Mouse (Mus musculus) embryonic facial prominence, embryonic 10.5 days (tissue): ENCODE measurements at regions not wholly inside any gene's neighbourhood (a gene's known extent, or its start where the extent isn't known, plus 50 kb on each side); places are given as distances from the start of the nearest gene placed in this dataset.
"Not testable (repeated sequence)": the region's sequence is repeated elsewhere in the genome, so short reads cannot be mapped to it uniquely, and the experiment has no call there.

Source experiments
- DNase-seq: peaks from one replicate; pipeline ENCODE4 v3.0.0-alpha.2; 2017; ENCODE audit warnings: low spot score
- H3K27ac ChIP-seq: fragments of 300-500 bp; sonication (generic); replicated peaks from 2 replicates; pipeline ENCODE4 v1.5.1; 2016; ENCODE audit warnings: mild to moderate bottlenecking
- H3K27me3 ChIP-seq: fragments of 300-500 bp; sonication (generic); replicated peaks from 2 replicates; pipeline ENCODE4 v1.6.1; 2016; ENCODE audit warnings: low read depth, mild to moderate bottlenecking; ENCODE audit not compliant: poor library complexity, severe bottlenecking
- H3K36me3 ChIP-seq: fragments of 300-500 bp; sonication (generic); replicated peaks from 2 replicates; pipeline ENCODE4 v1.6.1; 2016; ENCODE audit warnings: mild to moderate bottlenecking, moderate library complexity
- H3K4me1 ChIP-seq: fragments of 300-500 bp; sonication (generic); 2 replicates; pipeline ENCODE4 v1.6.1; 2016
- H3K4me3 ChIP-seq: fragments of 300-500 bp; sonication (generic); 2 replicates; pipeline ENCODE4 v1.5.1; 2016; ENCODE audit warnings: mild to moderate bottlenecking, moderate library complexity
- H3K9me3 ChIP-seq: fragments of 300-500 bp; sonication (generic); 2 replicates; pipeline ENCODE4 v1.6.1; 2016; ENCODE audit warnings: mild to moderate bottlenecking
- WGBS: fragments of 180-500 bp; shearing (Covaris S2); methylation state at CpG from one replicate; pipeline ENCODE4 v1.1.7; 2016; 5-methylcytosine and 5-hydroxymethylcytosine counted together

- peak; percentile 8 for DNase-seq
- Histone ChIP-seq H3K27ac (peak overlapping the region; percentile 82), H3K9me3 (no peaks in the 10 kb centered on the region), H3K36me3 (no peaks in the 10 kb centered on the region), H3K4me3 (no peak overlapping the region), H3K27me3 (0 out of 2 replicates have a peak, but pooled peaks cover 15% of the 10 kb centered on the region), H3K4me1 (peaks cover 31% of the 10 kb centered on the region)
- WGBS = 85% methylated on average over 3 of the region's 3 CpGs
These were observed 59.5 kb downstream of the Tex35 start for GRCm38 (mm10) chr1:157048996-157049395.

- H3K27ac ChIP-seq = peak overlapping the region; percentile 82
- peak; percentile 80 for DNase-seq
- 14% methylated on average over 11 of the region's 11 CpGs for WGBS
- H3K4me3 ChIP-seq = 0 out of 2 replicates have a peak overlapping the region, but pooled peaks have one; percentile 19
- 0 out of 2 replicates have a peak, but pooled peaks cover 15% of the 10 kb centered on the region for H3K27me3 ChIP-seq
- no peaks in the 10 kb centered on the region for H3K36me3 ChIP-seq
- peaks cover 30% of the 10 kb centered on the region for H3K4me1 ChIP-seq
- H3K9me3 ChIP-seq = no peaks in the 10 kb centered on the region
These were observed 60.1 kb downstream of the Tex35 start for GRCm38 (mm10) chr1:157048201-157048923.

- WGBS = 53% methylated on average over 4 of the region's 4 CpGs
- Histone ChIP-seq H3K27ac (peak overlapping the region; percentile 82), H3K4me3 (no peak overlapping the region), H3K27me3 (0 out of 2 replicates have a peak, but pooled peaks cover 15% of the 10 kb centered on the region), H3K36me3 (no peaks in the 10 kb centered on the region), H3K9me3 (no peaks in the 10 kb centered on the region), H3K4me1 (peaks cover 30% of the 10 kb centered on the region)
- DNase-seq = peak; percentile 59
These were observed 60.7 kb downstream of the Tex35 start for GRCm38 (mm10) chr1:157047751-157048200.

- no peaks in the 10 kb centered on the region for H3K36me3 ChIP-seq
- H3K9me3 ChIP-seq = no peaks in the 10 kb centered on the region
- no peak overlapping the region for H3K27ac ChIP-seq
- peaks cover 30% of the 10 kb centered on the region for H3K4me1 ChIP-seq
- no peak overlapping the region for H3K4me3 ChIP-seq
- DNase-seq = no peak
- 0 out of 2 replicates have a peak, but pooled peaks cover 15% of the 10 kb centered on the region for H3K27me3 ChIP-seq
- WGBS = 80% methylated on average over 4 of the region's 4 CpGs
These were observed 61.7 kb downstream of the Tex35 start for GRCm38 (mm10) chr1:157046760-157047182.

- no peak for DNase-seq
- Histone ChIP-seq H3K27me3 (0 out of 2 replicates have a peak, but pooled peaks cover 3% of the 10 kb centered on the region), H3K36me3 (no peaks in the 10 kb centered on the region), H3K4me1 (peaks cover 44% of the 10 kb centered on the region), H3K27ac (peak overlapping the region; percentile 78), H3K9me3 (no peaks in the 10 kb centered on the region), H3K4me3 (no peak overlapping the region)
- WGBS = 22% methylated on average over 4 of the region's 4 CpGs
These were observed 68.7 kb downstream of the Tex35 start for GRCm38 (mm10) chr1:157039836-157040196.

- Histone ChIP-seq H3K9me3 (no peaks in the 10 kb centered on the region), H3K4me1 (peaks cover 44% of the 10 kb centered on the region), H3K36me3 (no peaks in the 10 kb centered on the region), H3K27me3 (0 out of 2 replicates have a peak, but pooled peaks cover 1% of the 10 kb centered on the region), H3K4me3 (peak overlapping the region; percentile 36), H3K27ac (peak overlapping the region; percentile 78)
- peak; percentile 49 for DNase-seq
- 18% methylated on average over 14 of the region's 14 CpGs for WGBS
These were observed 69.3 kb downstream of the Tex35 start for GRCm38 (mm10) chr1:157039016-157039835.

GRCm38 (mm10) chr1:157038111-157039008, 70.1 kb downstream of the Tex35 start:
- WGBS = 69% methylated on average over 14 of the region's 14 CpGs
- DNase-seq = no peak
- no peaks in the 10 kb centered on the region for H3K9me3 ChIP-seq
- no peak overlapping the region for H3K4me3 ChIP-seq
- H3K4me1 ChIP-seq = peaks cover 44% of the 10 kb centered on the region
- H3K36me3 ChIP-seq = no peaks in the 10 kb centered on the region
- peak overlapping the region; percentile 78 for H3K27ac ChIP-seq
- H3K27me3 ChIP-seq = no peaks in the 10 kb centered on the region

- DNase-seq = no peak
- no peak overlapping the region for H3K4me3 ChIP-seq
- WGBS = 83% methylated on average over 10 of the region's 10 CpGs
- H3K36me3 ChIP-seq = no peaks in the 10 kb centered on the region
- H3K27me3 ChIP-seq = no peaks in the 10 kb centered on the region
- no peaks in the 10 kb centered on the region for H3K9me3 ChIP-seq
- H3K27ac ChIP-seq = no peak overlapping the region
- peaks cover 44% of the 10 kb centered on the region for H3K4me1 ChIP-seq
These were observed 71.1 kb downstream of the Tex35 start for GRCm38 (mm10) chr1:157037246-157037991.

- 57% methylated on average over 4 of the region's 4 CpGs for WGBS
- no peak overlapping the region for H3K4me3 ChIP-seq
- H3K4me1 ChIP-seq = peaks cover 44% of the 10 kb centered on the region
- no peak for DNase-seq
- H3K36me3 ChIP-seq = no peaks in the 10 kb centered on the region
- H3K9me3 ChIP-seq = no peaks in the 10 kb centered on the region
- no peaks in the 10 kb centered on the region for H3K27me3 ChIP-seq
- H3K27ac ChIP-seq = no peak overlapping the region
These were observed 71.7 kb downstream of the Tex35 start for GRCm38 (mm10) chr1:157036779-157037178.

GRCm38 (mm10) chr1:157035221-157035620, 73.3 kb downstream of the Tex35 start:
- H3K27ac ChIP-seq, DNase-seq: not testable (repeated sequence)

GRCm38 (mm10) chr1:157028682-157029081, 79.8 kb downstream of the Tex35 start:
- 88% methylated on average over 3 of the region's 3 CpGs for WGBS
- H3K27me3 ChIP-seq = no peaks in the 10 kb centered on the region
- no peak overlapping the region for H3K4me3 ChIP-seq
- no peaks in the 10 kb centered on the region for H3K9me3 ChIP-seq
- no peak for DNase-seq
- H3K4me1 ChIP-seq = no peaks in the 10 kb centered on the region
- no peak overlapping the region for H3K27ac ChIP-seq
- H3K36me3 ChIP-seq = no peaks in the 10 kb centered on the region

More at GRCm38 (mm10) chr1:157035221-157035620, 73.3 kb downstream of the Tex35 start:
- 94% methylated on average over 8 of the region's 8 CpGs for WGBS
- H3K36me3 ChIP-seq, H3K27me3 ChIP-seq, H3K4me3 ChIP-seq, H3K9me3 ChIP-seq: not testable (repeated sequence)
- peaks cover 43% of the 10 kb centered on the region for H3K4me1 ChIP-seq
